Mouse (Mus musculus) olfactory bulb, adult 2 months (tissue): ENCODE data around the gene Ccdc33. TPM values are rescaled to one million over a fixed set of nuclear protein-coding genes. Genes with fewer than 3 reads are reported as not detected.

Experiments
- H3K27ac ChIP-seq: fragments of 200-500 bp; 2 replicates; pipeline ENCODE4 v1.5.1; 2012; ENCODE audit warnings: low read depth, low read length; ENCODE audit not compliant: insufficient read depth
- H3K4me1 ChIP-seq: fragments of 200-500 bp; 2 replicates; pipeline ENCODE4 v1.6.1; 2012; ENCODE audit warnings: low read length; ENCODE audit not compliant: control insufficient read depth, insufficient read depth
- H3K4me3 ChIP-seq: fragments of 200-500 bp; 2 replicates; pipeline ENCODE4 v1.5.1; 2012; ENCODE audit warnings: mild to moderate bottlenecking, low read depth, low read length, moderate library complexity; ENCODE audit not compliant: insufficient read depth
- CTCF ChIP-seq: fragments of 200-500 bp; IDR thresholded peaks from 2 replicates; pipeline ENCODE4 v1.5.1; 2012; ENCODE audit warnings: low read depth, mild to moderate bottlenecking, low read length, moderate library complexity; ENCODE audit not compliant: insufficient read depth
- POLR2A ChIP-seq: fragments of 200-500 bp; IDR thresholded peaks from 2 replicates; pipeline ENCODE4 v1.6.1; 2012; ENCODE audit warnings: mild to moderate bottlenecking, low read depth, low read length, moderate library complexity; ENCODE audit not compliant: insufficient read depth
- WGBS: fragments of 180-500 bp; shearing (Covaris S2); methylation state at CpG from one replicate; pipeline ENCODE4 v1.1.7; 2018; 5-methylcytosine and 5-hydroxymethylcytosine counted together
- polyA plus RNA-seq: library from polyadenylated mRNA; stranded (reverse); fragments of >200 nt; gene quantifications from 2 replicates; pipeline ENCODE4 v1.2.4, GENCODE M21; 2012; ENCODE audit warnings: low replicate concordance; ENCODE audit not compliant: missing spikeins, insufficient read depth, insufficient read length

The Ccdc33 gene
- polyA plus RNA-seq, 1 experiment, result not detected

GRCm38 (mm10) chr9:58155366-58155765, 36.7 kb upstream of the Ccdc33 start:
- Histone ChIP-seq H3K27ac (no peak overlapping the region), H3K4me1 (peaks cover 27% of the 10 kb centered on the region), H3K4me3 (no peak overlapping the region)
- WGBS, result 68% methylated on average over 3 of the region's 3 CpGs
- TF ChIP-seq POLR2A (no peak), CTCF (no peak)

GRCm38 (mm10) chr9:58153095-58153494, 34.5 kb upstream of the Ccdc33 start:
- peaks cover 18% of the 10 kb centered on the region for H3K4me1 ChIP-seq
- no peak overlapping the region for H3K4me3 ChIP-seq
- WGBS, result 64% methylated on average over 3 of the region's 3 CpGs
- TF ChIP-seq POLR2A (no peak), CTCF (no peak)
- no peak overlapping the region for H3K27ac ChIP-seq

- Histone ChIP-seq H3K4me3 (no peak overlapping the region), H3K4me1 (peaks cover 8% of the 10 kb centered on the region), H3K27ac (no peak overlapping the region)
- TF ChIP-seq CTCF, result no peak
- 87% methylated on average over 4 of the region's 4 CpGs for WGBS
Observed at GRCm38 (mm10) chr9:58150733-58151361, 32.2 kb upstream of the Ccdc33 start.

DNA sequence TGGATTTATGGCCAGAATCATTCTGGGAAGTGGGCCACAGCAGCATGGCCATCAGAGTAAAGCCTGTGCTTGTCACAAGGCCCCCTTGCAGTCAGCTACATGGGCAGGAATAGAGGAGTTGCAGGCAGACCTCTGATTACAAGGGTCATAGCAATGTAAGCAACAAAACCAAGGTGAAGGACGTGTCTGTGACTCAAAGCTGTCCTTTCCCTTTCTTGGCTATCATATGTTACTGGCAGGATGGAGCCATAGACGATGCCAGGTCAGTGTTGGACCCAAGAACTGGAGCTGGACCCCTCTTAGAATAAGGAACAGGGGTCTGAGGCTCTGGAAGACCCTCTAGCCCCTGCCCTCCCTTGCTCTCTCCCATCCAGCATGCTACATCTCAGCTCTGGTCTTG, 30.2 kb upstream of the Ccdc33 start:
- H3K4me3 ChIP-seq, result no peak overlapping the region
- WGBS, result 87% methylated on average over 2 of the region's 2 CpGs
- TF ChIP-seq CTCF, result no peak
- no peak for TF ChIP-seq POLR2A
- peaks cover 14% of the 10 kb centered on the region for H3K4me1 ChIP-seq
- no peak overlapping the region for H3K27ac ChIP-seq

DNA sequence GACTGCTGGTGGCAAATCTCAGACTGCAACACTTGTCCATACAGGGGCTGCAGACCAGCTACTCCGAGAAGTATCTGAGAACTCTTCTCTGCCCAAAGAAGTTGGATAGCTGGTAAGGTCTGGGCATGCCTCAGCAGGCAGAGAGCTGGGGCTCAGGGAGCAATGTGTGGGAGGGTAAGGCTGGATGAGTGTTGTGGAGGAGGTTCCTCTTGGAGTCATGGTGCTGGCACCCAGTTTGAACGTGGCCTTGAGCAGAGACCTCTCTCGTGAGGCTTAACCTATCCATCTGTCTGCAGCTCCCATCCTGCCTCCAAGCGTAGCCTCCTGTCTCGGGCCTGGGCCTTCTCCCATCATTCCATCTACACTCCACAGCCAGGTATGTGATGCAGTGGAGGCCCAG, 26.8 kb upstream of the Ccdc33 start:
- H3K4me3 ChIP-seq, result no peak overlapping the region
- TF ChIP-seq CTCF, result no peak
- 80% methylated on average over 5 of the region's 5 CpGs for WGBS
- peaks cover 6% of the 10 kb centered on the region for H3K4me1 ChIP-seq
- no peak overlapping the region for H3K27ac ChIP-seq

- 79% methylated on average over 1 of the region's 1 CpGs for WGBS
- no peak overlapping the region for H3K27ac ChIP-seq
- H3K4me1 ChIP-seq, result peaks cover 6% of the 10 kb centered on the region
- H3K4me3 ChIP-seq, result no peak overlapping the region
- no peak for TF ChIP-seq CTCF
Observed at GRCm38 (mm10) chr9:58144664-58145063, 26.0 kb upstream of the Ccdc33 start.

GRCm38 (mm10) chr9:58143419-58143818, 24.8 kb upstream of the Ccdc33 start:
- no peak for TF ChIP-seq POLR2A
- no peak for TF ChIP-seq CTCF
- 63% methylated on average over 7 of the region's 7 CpGs for WGBS
- no peak overlapping the region for H3K4me3 ChIP-seq

GRCm38 (mm10) chr9:58139947-58140346, 21.3 kb upstream of the Ccdc33 start:
- Histone ChIP-seq H3K4me3 (no peak overlapping the region), H3K27ac (no peak overlapping the region), H3K4me1 (peaks cover 5% of the 10 kb centered on the region; the same call in 1 of the 2 replicates)
- TF ChIP-seq CTCF (no peak), POLR2A (no peak)
- WGBS, result 45% methylated on average over 6 of the region's 6 CpGs

More at GRCm38 (mm10) chr9:58143419-58143818, 24.8 kb upstream of the Ccdc33 start:
- no peak overlapping the region for H3K27ac ChIP-seq
- H3K4me1 ChIP-seq, result peaks cover 6% of the 10 kb centered on the region

GRCm38 (mm10) chr9:58135921-58136321, 17.3 kb upstream of the Ccdc33 start:
- Histone ChIP-seq H3K4me1 (peaks cover 11% of the 10 kb centered on the region), H3K27ac (no peak overlapping the region), H3K4me3 (no peak overlapping the region)
- WGBS, result 76% methylated on average over 2 of the region's 2 CpGs
- TF ChIP-seq POLR2A (no peak), CTCF (no peak)

GRCm38 (mm10) chr9:58134906-58135305, 16.3 kb upstream of the Ccdc33 start:
- H3K4me3 ChIP-seq, result no peak overlapping the region
- H3K4me1 ChIP-seq, result peaks cover 11% of the 10 kb centered on the region
- H3K27ac ChIP-seq, result no peak overlapping the region
- 52% methylated on average over 7 of the region's 7 CpGs for WGBS
- no peak for TF ChIP-seq CTCF
- TF ChIP-seq POLR2A, result no peak
